In genomic region chr10:7824663-7825280, GRCm38 (mm10) we compare ENCODE assay signal across 23 mouse cellular contexts. TPM values are rescaled to one million over a fixed set of nuclear protein-coding genes. Genes with fewer than 3 reads are reported as not detected.
A peak's percentile ranks its signal among the peaks of the same experiment; 100 is the strongest.
DNase-seq lines count a peak whose midpoint lies in the region; ATAC-seq and TF ChIP-seq lines count a peak whose summit lies in the region.
"Had no signal": no experiment of that assay in that cellular context is flagged by ENCODE, and none has a peak within 500 bp of the region (broad histone marks: within the 10 kb centered on the region; RNA-seq: fewer than 3 reads in every experiment).

No protein-coding gene starts in this region.

- TF ChIP-seq POLR2A in CH12.LX (IDR thresholded peaks at IDR 0.05; ENCODE audit: low read depth, low read length), result no peak

- H3K27me3 ChIP-seq in CH12.LX (replicated peaks), result no peaks in the 10 kb centered on the region
- H3K27me3 ChIP-seq in hindbrain, embryonic 11.5 days (ENCODE audit: control insufficient read depth, insufficient read depth, low read length), result no peaks in the 10 kb centered on the region
- H3K27me3 ChIP-seq: forebrain, embryonic 13.5 days; hindbrain, embryonic 12.5 days; limb, embryonic 12.5 days; lung, embryonic 15.5 days; megakaryocyte, embryonic 14.5 days; midbrain, embryonic 15.5 days had no signal

- peak overlapping the region; percentile 78 for H3K27ac ChIP-seq in CH12.LX (ENCODE audit: insufficient read depth, low read depth)
- no peak overlapping the region for H3K27ac ChIP-seq in hindbrain, embryonic 11.5 days (ENCODE audit: low read depth, low read length)
- H3K27ac ChIP-seq: forebrain, embryonic 13.5 days; heart, embryonic 10.5 days; hindbrain, embryonic 12.5 days; left cerebral cortex, adult 2 months; limb, embryonic 12.5 days; liver, embryonic 14.5 days; lung, embryonic 15.5 days; midbrain, embryonic 15.5 days had no signal

- dilution Hi-C loops in CH12.LX (cut with MboI; ENCODE audit: extremely low pct_ligation_motif_present, extremely low pct_unique_long_range_greater_than_20kb, low sequenced_read_pairs), result no loop called here

- in situ Hi-C loops in CH12.LX (cut with MboI; ENCODE audit: low pct_ligation_motif_present, low pct_unique_long_range_greater_than_20kb, low sequenced_read_pairs), result loop anchor here (25.0 kb wide), 1 partner anchor 1138 kb away; no protein-coding TSS in a partner anchor

- no peak for TF ChIP-seq RAD21 in CH12.LX (IDR thresholded peaks at IDR 0.05; ENCODE audit: low read depth, low read length)

- ATAC-seq in megakaryocyte, adult 5-6 weeks (ENCODE audit: poor library complexity, severe bottlenecking), result 0 out of 2 replicates have a peak, but pooled peaks have one; percentile 12
- ATAC-seq in erythroid progenitor cell, adult 5-6 weeks (replicated peaks; ENCODE audit: low FRiP score, poor library complexity, severe bottlenecking), result no peak
- no peak for ATAC-seq in hindbrain, embryonic 11.5 days (ENCODE audit: low FRiP score)
- ATAC-seq: forebrain, embryonic 13.5 days; midbrain, embryonic 15.5 days had no signal

- DNase-seq in spleen, postnatal 36 days (ENCODE audit: low spot score in 2 of 2), result peak; percentile 59 to 73
- no peak for DNase-seq in spleen, postnatal 14 days (ENCODE audit: low spot score in 2 of 2)
- DNase-seq in CH12.LX (ENCODE audit: extremely low read depth), result peak; percentile 66
- DNase-seq in hindbrain, embryonic 11.5 days (ENCODE audit: low spot score), result no peak
- no peak for DNase-seq in gastrocnemius, postnatal 14 days
- DNase-seq: adrenal gland, adult 8-10 months; cerebellum, adult 9-10 months; heart, postnatal 10 days; kidney, adult 8-10 months; kidney, postnatal 25 days; right cerebral cortex, postnatal 4 days; thymus, postnatal 36 days had no signal

- 90% methylated on average over 9 of the region's 9 CpGs for WGBS in hindbrain, embryonic 11.5 days

- TF ChIP-seq CTCF in CH12.LX (conservative IDR thresholded peaks at IDR 0.05 in 1 of 2, IDR thresholded peaks at IDR 0.05 in 1 of 2; ENCODE audit: low read depth in 2 of 2, low read length in 2 of 2), result no peak

- H3K4me1 ChIP-seq in CH12.LX (ENCODE audit: control insufficient read depth in 1 of 2, insufficient read depth in 2 of 2), result peaks cover 5 to 45% of the 10 kb centered on the region in 2 experiments
- no peaks in the 10 kb centered on the region for H3K4me1 ChIP-seq in hindbrain, embryonic 11.5 days (replicated peaks; ENCODE audit: control insufficient read depth, insufficient read depth, low read length)
- H3K4me1 ChIP-seq: forebrain, embryonic 13.5 days; heart, embryonic 10.5 days; hindbrain, embryonic 12.5 days; limb, embryonic 12.5 days; megakaryocyte, embryonic 14.5 days; midbrain, embryonic 15.5 days had no signal

- TF ChIP-seq EP300 in CH12.LX (IDR thresholded peaks at IDR 0.05; ENCODE audit: low read length), result peak; percentile 86

- no peak overlapping the region for H3K4me3 ChIP-seq in CH12.LX (replicated peaks in 1 of 3; ENCODE audit: low read depth in 2 of 3, low read length in 2 of 3, poor library complexity in 1 of 3)
- H3K4me3 ChIP-seq in hindbrain, embryonic 11.5 days (ENCODE audit: low read depth, low read length), result no peak overlapping the region
- H3K4me3 ChIP-seq: forebrain, embryonic 13.5 days; heart, embryonic 10.5 days; hindbrain, embryonic 12.5 days; left cerebral cortex, adult 2 months; limb, embryonic 12.5 days; lung, embryonic 15.5 days; megakaryocyte, embryonic 14.5 days; midbrain, embryonic 15.5 days had no signal

- H3K9me3 ChIP-seq in CH12.LX (replicated peaks; ENCODE audit: low read length), result no peaks in the 10 kb centered on the region
- no peaks in the 10 kb centered on the region for H3K9me3 ChIP-seq in hindbrain, embryonic 11.5 days (ENCODE audit: control insufficient read depth, low read length)
- H3K9me3 ChIP-seq: forebrain, embryonic 13.5 days; heart, embryonic 10.5 days; hindbrain, embryonic 12.5 days; limb, embryonic 12.5 days; lung, embryonic 15.5 days; megakaryocyte, embryonic 14.5 days; midbrain, embryonic 15.5 days had no signal

- H3K36me3 ChIP-seq in CH12.LX (replicated peaks in 1 of 2; ENCODE audit: control insufficient read depth in 1 of 2, insufficient read depth in 1 of 2, low read length in 1 of 2), result peaks cover 26 to 59% of the 10 kb centered on the region in 2 experiments
- H3K36me3 ChIP-seq in hindbrain, embryonic 11.5 days (ENCODE audit: control insufficient read depth, insufficient read depth, low read length), result no peaks in the 10 kb centered on the region

- peaks cover 4% of the 10 kb centered on the region for H3K79me2 ChIP-seq in CH12.LX (replicated peaks; ENCODE audit: control insufficient read depth, extremely low read depth, insufficient read depth, poor library complexity, severe bottlenecking)

- intact Hi-C loops in gastrocnemius, postnatal 14 days (cut with DNase I; ENCODE audit: low total_unique reads), result no loop called here

- H3K9ac ChIP-seq in CH12.LX (ENCODE audit: insufficient read depth, low read depth), result no peak overlapping the region; the same call in 1 of the 2 replicates
- H3K9ac ChIP-seq in hindbrain, embryonic 11.5 days (ENCODE audit: low read depth, low read length), result no peak overlapping the region
- H3K9ac ChIP-seq: forebrain, embryonic 13.5 days; hindbrain, embryonic 12.5 days; limb, embryonic 12.5 days; liver, embryonic 14.5 days; lung, embryonic 15.5 days; midbrain, embryonic 15.5 days had no signal

- H3K4me2 ChIP-seq in CH12.LX (ENCODE audit: insufficient read depth, low read depth, poor library complexity, severe bottlenecking), result peak overlapping the region; percentile 84
- no peak overlapping the region for H3K4me2 ChIP-seq in hindbrain, embryonic 11.5 days (replicated peaks; ENCODE audit: low read depth, low read length)
- H3K4me2 ChIP-seq: forebrain, embryonic 13.5 days; hindbrain, embryonic 12.5 days; limb, embryonic 12.5 days; lung, embryonic 15.5 days; midbrain, embryonic 15.5 days had no signal

TF ChIP-seq in CH12.LX, 34 proteins besides CTCF, POLR2A, EP300 and RAD21 (continues in another document):
- no peak for TF ChIP-seq USF1 (IDR thresholded peaks at IDR 0.05; ENCODE audit: low read depth, low read length)
- TF ChIP-seq IRF4 (IDR thresholded peaks at IDR 0.05; ENCODE audit: low read depth, low read length), result peak; percentile 84; the same call in 1 of the 2 replicates
- 0 out of 2 replicates have a peak, but pooled peaks have one; percentile 15 for TF ChIP-seq CHD1 (IDR thresholded peaks at IDR 0.05; ENCODE audit: low read depth, low read length)
- TF ChIP-seq MAFK (IDR thresholded peaks at IDR 0.05; ENCODE audit: insufficient replicate concordance, low read length), result no peak
- TF ChIP-seq POLR2AphosphoS2 (IDR thresholded peaks at IDR 0.05; ENCODE audit: low read depth, low read length), result no peak
- 0 out of 2 replicates have a peak, but pooled peaks have one; percentile 29 for TF ChIP-seq BHLHE40 (IDR thresholded peaks at IDR 0.05; ENCODE audit: low read depth, low read length)
- no peak for TF ChIP-seq USF2 (conservative IDR thresholded peaks at IDR 0.05; ENCODE audit: low read depth, low read length)
- TF ChIP-seq MXI1 (IDR thresholded peaks at IDR 0.05; ENCODE audit: low read depth, low read length), result peak; percentile 90
- peak; percentile 37; the same call in 1 of the 2 replicates for TF ChIP-seq ELF1 (IDR thresholded peaks at IDR 0.05; ENCODE audit: low read depth, low read length)
- no peak for TF ChIP-seq ZC3H11A (IDR thresholded peaks at IDR 0.05; ENCODE audit: low read depth, low read length)
- TF ChIP-seq NELFE (IDR thresholded peaks at IDR 0.05; ENCODE audit: low read depth, low read length), result no peak
- no peak for TF ChIP-seq ZMIZ1 (IDR thresholded peaks at IDR 0.05; ENCODE audit: low read depth, low read length)
- no peak for TF ChIP-seq TBP (conservative IDR thresholded peaks at IDR 0.05; ENCODE audit: low read depth, low read length)
- peak; percentile 54; the same call in 1 of the 2 replicates for TF ChIP-seq TCF12 (IDR thresholded peaks at IDR 0.05; ENCODE audit: low read depth, low read length)
- TF ChIP-seq CHD2 (IDR thresholded peaks at IDR 0.05; ENCODE audit: low read length), result peak; percentile 51; the same call in 1 of the 2 replicates
- 0 out of 2 replicates have a peak, but pooled peaks have one; percentile 54 for TF ChIP-seq MAZ (IDR thresholded peaks at IDR 0.05; ENCODE audit: low read depth, low read length)
- no peak for TF ChIP-seq SMC3 (IDR thresholded peaks at IDR 0.05; ENCODE audit: low read depth, low read length)

RNA-seq across cellular contexts. Expression of gene Zc3h12d, which starts 7.5 kb away (rescaled TPM):
- total RNA-seq in CH12.LX (2012; rRNA removed) (13.4 and 16.3 TPM in 2 replicates), CH12.LX (2014; rRNA removed) (10.7 and 11.8 TPM in 2 replicates)
- polyA plus RNA-seq in CH12.LX (2012; ENCODE audit: insufficient read length, low read depth), result 22.5 and 28.0 TPM in 2 replicates
- total RNA-seq in megakaryocyte, adult 5-6 weeks (2015), result 5.3 and 7.3 TPM in 2 replicates
- total RNA-seq in megakaryocyte, adult 5-6 weeks (2017), result 9.3 and 11.3 TPM in 2 replicates
- total RNA-seq in erythroid progenitor cell, adult 5-6 weeks (2015; ENCODE audit: low replicate concordance), result 0.36 and 0.84 TPM in 2 replicates
- 0.38 and 0.90 TPM in 2 replicates for total RNA-seq in erythroid progenitor cell, adult 5-6 weeks (2017; ENCODE audit: low replicate concordance)
- polyA plus RNA-seq in hindbrain, embryonic 11.5 days (2014; fragmentation: Nextera tagmentation; extraction: Ambion mirVana), result 0.05 and 0.06 TPM in 2 replicates
- not detected for total RNA-seq in gastrocnemius, postnatal 14 days (2021)
- polyA plus RNA-seq: forebrain, embryonic 13.5 days had no signal

RNA-seq across cellular contexts. Expression of gene Ppil4, which starts 32.1 kb away (rescaled TPM):
- total RNA-seq in CH12.LX (2012; rRNA removed) (26.4 and 30.9 TPM in 2 replicates), CH12.LX (2014; rRNA removed) (41.5 and 51.1 TPM in 2 replicates)
- polyA plus RNA-seq in CH12.LX (2012; ENCODE audit: insufficient read length, low read depth), result 43.6 and 45.9 TPM in 2 replicates
- 36.4 and 39.4 TPM in 2 replicates for total RNA-seq in megakaryocyte, adult 5-6 weeks (2015)
- 73.5 and 79.8 TPM in 2 replicates for total RNA-seq in megakaryocyte, adult 5-6 weeks (2017)
- 35.7 and 36.0 TPM in 2 replicates for total RNA-seq in erythroid progenitor cell, adult 5-6 weeks (2015; ENCODE audit: low replicate concordance)
- total RNA-seq in erythroid progenitor cell, adult 5-6 weeks (2017; ENCODE audit: low replicate concordance), result 66.4 and 88.2 TPM in 2 replicates
- polyA plus RNA-seq in hindbrain, embryonic 11.5 days (2014; fragmentation: Nextera tagmentation; extraction: Ambion mirVana), result 47.1 and 51.0 TPM in 2 replicates
- 10 to 100 TPM; 11.4 to 12.2 TPM for total RNA-seq in gastrocnemius, postnatal 14 days (2021)

RNA-seq across cellular contexts. Expression of gene Ginm1, which starts 32.1 kb away (rescaled TPM):
- 11.7 and 12.7 TPM in 2 replicates for total RNA-seq in CH12.LX (2012; rRNA removed)
- 33.9 and 38.2 TPM in 2 replicates for total RNA-seq in CH12.LX (2014; rRNA removed)
- 22.5 and 27.3 TPM in 2 replicates for polyA plus RNA-seq in CH12.LX (2012; ENCODE audit: insufficient read length, low read depth)
- 47.8 and 54.0 TPM in 2 replicates for total RNA-seq in megakaryocyte, adult 5-6 weeks (2015)
- 58.8 and 74.6 TPM in 2 replicates for total RNA-seq in megakaryocyte, adult 5-6 weeks (2017)
- total RNA-seq in erythroid progenitor cell, adult 5-6 weeks (2015; ENCODE audit: low replicate concordance), result 37.5 and 85.5 TPM in 2 replicates
- 54.2 and 67.4 TPM in 2 replicates for total RNA-seq in erythroid progenitor cell, adult 5-6 weeks (2017; ENCODE audit: low replicate concordance)
- polyA plus RNA-seq in hindbrain, embryonic 11.5 days (2014; fragmentation: Nextera tagmentation; extraction: Ambion mirVana), result 53.1 and 57.1 TPM in 2 replicates
- total RNA-seq in gastrocnemius, postnatal 14 days (2021), result 10 to 100 TPM; 80.3 to 86.0 TPM

Comparison
In these comparisons a context has a peak if more than half of its experiments do, and no peak if none do; other contexts are left out.
1. DNase-seq: peak in spleen, postnatal 36 days (2 of 2) and CH12.LX (single experiment); none in spleen, postnatal 14 days (0 of 2), hindbrain, embryonic 11.5 days (single experiment) and gastrocnemius, postnatal 14 days (single experiment).